Mouse (Mus musculus): Measurements from ENCODE around the gene Specc1.

The Specc1 gene

DNA sequence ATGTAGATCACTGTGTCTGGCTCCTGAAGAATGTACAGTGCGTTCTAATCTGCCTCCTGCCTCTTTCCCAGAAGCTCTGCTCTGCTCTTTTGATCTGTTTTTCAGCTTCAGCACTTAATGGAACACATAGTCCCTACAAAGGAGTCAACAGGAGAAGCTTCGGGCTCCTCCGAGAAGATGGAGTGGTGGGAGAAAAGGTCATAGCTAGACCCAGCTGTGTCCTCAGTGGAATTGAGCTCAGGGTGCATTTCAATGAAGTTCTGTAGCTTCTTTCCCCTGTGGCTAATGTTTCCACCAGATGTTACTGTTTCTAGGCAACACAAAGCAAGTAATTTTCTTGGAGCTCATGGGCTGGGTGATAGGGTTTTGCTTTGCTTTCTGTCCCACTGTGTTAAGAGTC lies 236.6 kb downstream of the Specc1 start:
- no peak for DNase-seq

DNA sequence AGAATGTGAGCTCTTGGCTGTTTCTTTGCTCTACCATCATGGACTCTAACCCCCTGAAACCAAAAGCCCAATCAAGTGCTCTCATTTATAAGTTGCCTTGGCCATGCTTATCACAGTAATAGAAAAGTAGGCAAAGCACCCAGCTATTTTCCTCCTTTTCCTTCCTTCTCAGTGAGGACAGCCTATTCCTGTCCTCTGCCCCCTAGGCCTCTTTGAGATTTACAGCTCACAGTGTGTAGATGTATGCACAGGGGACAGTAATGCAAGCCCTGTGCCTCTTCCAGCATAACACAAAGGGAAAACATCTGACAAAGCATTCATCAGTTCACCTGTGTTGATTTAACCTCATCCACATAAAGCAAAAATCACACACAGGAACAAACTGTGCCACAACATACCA lies 237.7 kb downstream of the Specc1 start:
- no peak for DNase-seq

DNA sequence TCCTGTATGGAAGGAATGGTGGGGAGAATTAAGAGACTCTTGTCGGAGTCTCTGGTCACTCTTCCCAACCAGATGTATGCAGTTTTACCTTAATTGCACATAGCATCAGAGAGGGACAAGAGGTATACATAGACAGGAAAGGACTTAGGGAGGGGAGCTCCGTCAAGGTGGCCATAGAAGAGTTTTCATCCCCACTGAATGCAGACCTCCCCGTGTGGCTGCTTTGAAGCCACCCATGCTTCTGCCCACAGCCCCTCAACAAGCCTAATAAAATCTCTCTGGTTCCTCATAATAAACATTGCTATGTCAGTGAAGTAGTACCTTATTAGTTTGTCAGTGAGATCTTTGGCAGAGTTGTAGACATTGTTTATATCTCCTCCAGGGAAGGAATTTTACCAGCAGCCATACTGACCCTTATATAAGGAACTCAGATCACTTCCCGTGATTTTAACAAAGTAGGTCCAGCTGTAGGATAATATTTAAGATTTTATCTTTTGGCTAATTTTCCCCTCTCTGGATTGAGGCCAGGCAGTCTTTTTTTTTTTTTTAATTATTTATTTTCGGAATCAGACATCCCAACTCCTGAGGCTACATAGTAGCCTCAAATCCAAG lies 244.4 kb downstream of the Specc1 start:
- DNase-seq: no peak

DNA sequence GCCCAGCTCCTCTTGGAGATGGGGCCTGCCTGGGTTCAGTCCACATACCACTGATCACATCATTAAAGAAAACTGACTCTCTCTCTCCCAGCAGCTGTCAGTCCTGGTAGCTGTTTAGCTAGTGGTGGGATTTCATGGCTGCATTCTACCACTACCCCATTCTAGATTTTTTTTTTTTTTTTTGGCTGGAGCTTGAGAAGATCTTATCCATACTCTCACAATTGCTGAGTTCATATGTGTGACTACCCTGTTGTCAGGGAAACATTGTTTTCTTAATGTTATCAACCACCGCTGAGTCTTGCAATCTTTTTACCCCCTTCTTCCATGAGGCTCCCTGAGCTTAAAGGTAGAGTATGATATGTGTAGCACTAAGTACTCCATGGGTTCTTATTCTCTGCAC lies 246.1 kb downstream of the Specc1 start:
- DNase-seq: no peak

DNA sequence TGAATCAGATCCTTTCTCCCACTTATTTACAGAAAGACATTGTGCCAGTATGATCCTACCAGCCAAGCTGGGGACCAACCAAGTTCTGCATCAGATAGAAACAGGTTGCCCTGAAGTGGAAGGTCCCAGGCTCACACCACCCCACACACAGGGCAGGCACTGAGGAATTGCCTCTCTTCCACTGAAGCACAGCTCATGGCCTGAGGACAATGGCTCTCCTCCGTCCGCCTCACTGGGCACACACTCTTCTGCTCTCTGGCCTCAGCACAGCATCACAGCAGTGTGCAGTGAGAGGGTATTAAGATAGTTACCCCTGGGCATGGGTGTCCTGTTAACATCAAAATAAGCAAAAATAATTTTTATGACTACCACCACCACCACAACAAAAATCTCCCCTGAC lies 252.5 kb downstream of the Specc1 start:
- DNase-seq: no peak

DNA sequence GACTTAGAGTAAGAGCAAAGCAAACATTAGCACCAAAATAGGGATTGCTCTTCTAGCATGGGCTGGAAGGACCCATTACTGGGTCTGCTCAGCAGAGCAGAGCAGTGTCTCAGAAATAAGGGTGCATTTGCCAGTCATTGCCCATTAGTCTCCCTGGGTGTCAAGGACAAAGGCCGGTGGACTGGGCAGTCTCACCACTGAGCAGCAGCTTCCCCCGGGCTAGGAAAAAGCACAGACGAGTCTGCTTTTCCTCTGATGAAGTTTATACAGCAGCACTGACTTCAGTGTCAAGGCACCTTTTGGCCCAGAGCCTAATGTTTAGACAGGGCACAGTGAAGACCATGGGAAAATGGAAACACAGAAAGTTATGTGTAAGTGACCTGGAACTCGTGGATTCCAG lies 253.3 kb downstream of the Specc1 start:
- DNase-seq: no peak

DNA sequence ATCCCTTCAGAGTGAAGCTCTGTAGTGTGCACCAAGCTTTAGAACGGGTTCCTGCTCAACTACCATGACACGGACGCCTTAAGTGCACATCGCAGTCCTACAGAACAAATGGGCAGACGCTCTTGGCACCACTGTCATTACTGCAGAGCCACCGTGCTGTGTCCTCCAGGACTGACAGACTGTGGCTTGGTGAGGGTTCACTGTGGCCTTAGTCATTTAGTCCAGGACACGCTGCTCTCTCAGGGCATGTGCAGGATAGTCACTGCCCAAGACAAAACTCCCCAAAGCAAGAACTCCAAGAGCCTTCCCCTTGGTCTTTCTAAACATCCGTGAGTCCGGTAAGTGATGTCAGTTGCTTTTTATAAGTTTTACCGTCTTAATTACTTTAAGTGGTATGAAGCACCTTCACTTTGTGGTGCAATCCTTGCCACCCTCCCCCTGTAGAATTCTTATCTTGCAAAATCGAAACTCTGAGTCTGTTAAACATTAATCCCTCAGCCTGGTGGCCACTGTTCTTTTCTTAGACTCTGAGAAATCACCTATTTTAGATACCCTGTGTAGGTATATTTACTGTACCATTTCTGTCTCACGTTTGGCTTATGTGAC lies 256.9 kb downstream of the Specc1 start:
- DNase-seq: no peak

DNA sequence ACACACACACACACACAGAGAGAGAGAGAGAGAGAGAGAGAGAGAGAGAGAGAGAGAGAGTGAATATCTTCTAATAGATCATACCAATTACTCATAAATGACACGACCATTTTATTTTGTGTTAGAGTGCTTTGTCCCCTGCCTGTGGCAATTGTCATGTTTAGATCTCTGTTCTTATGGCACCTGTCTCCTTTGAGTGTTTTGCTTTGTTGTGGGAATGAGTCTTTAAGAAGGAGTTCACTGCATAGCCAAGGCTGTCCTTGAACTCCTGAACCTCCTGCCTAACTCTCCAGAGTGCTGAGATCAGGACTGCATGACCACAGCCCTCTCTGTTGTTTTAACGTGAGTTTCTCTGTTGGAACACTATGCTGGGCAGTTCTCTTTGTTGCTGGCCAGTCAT lies 258.5 kb downstream of the Specc1 start:
- no peak for DNase-seq

DNA sequence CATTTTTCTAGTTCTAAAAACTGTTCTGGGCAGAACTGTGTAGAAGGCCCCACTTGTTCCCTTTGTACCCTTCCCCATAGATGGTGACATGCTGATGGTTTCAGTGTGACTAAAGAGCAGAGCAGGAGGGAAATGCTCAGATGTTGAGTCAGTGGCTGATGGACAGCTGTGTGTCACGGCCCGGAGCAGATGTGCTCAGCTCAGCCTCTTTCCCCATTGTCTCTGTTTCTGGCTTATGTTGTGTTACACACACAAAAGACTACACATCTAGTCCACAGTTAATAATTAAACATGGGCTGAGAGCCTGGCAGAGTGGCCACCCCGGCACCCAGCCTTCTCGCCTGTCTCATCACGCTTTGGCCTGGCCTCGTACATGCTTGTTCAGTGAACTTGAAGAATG lies 261.2 kb downstream of the Specc1 start:
- DNase-seq: no peak

DNA sequence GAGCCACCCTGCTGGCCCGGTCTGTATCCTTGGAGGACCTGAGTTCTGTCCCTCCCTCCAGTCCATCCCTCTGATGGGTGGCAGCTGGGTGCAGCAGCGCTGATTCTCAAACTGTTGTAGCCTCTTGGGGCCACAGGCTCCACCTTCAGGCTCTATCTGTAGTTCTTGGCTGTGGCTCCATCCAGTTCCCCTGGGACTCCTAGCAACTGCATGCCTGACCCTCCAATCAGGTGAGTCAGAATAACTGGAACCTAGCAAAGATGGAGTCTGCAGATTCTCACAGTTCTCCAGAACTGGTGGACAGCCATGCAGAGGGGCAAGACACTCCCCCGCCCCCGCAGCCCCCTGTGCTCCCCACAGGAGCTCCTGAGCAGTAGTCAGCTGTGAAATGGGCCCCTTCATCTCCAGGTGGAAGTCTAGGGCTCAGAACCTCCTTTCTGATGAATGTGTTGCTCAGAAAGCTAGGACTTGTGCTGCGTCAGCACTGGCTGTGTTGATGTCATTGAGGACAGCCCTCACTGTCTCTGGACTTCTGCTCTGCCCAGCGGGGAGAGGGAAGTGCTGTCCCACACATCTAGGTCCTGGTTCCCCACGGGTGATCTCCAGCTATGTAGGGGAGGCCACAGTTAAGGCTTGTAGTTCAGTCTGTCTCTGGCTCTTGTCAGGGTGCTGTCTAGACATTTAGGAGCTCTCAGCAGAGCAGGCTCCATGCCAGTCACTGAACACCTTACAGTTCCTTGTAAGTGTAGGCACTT lies 264.4 kb downstream of the Specc1 start:
- no peak for DNase-seq

DNA sequence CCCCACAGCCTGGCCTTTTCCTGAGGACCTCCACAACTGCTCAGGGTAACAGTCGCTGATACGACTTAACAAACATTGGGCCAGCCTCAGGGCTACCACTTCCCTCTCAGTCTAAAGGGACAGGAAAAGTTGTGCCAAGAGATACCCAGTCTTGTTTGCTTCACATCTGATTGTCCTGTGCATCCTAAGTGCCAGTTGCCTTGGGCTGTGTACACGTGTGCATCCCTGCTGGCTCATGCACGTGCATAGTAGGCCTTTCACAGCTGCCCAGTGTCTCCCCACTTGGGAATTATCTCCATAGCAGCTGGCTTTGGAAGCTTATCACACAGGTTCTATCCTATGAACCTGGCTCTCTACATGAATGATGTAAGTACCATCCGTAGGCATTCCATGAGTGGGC lies 266.9 kb downstream of the Specc1 start:
- no peak for DNase-seq

DNA sequence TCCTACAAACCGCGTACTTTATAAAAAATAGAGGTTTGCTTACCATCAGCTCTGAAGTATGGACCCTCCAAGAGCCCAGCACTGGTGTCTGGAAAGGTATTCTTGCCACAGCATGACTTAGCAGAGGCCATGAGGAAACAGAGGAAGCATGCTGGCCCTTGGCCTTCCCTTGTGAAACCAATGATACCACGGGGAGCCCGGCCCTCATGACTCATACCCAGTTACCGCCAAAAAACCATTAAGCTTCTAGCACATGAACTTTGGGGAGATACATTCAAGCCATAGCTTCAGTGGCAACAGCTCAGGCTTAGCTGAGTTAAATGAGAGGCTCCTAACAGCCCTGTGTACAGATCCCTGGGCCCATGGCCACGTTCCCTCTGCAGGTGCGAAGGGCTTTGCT lies 267.4 kb downstream of the Specc1 start:
- no peak for DNase-seq

DNA sequence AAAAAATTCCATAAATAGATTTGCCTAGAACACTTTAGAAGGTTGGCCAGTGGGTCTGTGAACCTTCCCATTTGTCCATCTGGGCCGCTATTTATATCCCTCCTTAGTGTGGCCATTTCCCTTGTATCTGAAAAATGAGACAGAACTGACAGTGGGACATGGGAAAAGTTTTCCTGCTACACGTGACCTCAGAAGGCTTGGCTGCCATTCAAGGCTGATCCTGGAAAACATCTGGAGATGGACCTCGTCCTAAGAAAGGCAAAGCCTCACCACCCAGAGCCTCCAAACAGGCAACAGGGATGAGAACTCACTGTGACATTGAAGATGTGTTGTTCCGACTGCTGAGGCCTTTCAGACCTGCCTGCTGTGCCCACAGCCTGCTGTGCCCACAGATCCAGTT lies 268.2 kb downstream of the Specc1 start:
- DNase-seq: no peak

DNA sequence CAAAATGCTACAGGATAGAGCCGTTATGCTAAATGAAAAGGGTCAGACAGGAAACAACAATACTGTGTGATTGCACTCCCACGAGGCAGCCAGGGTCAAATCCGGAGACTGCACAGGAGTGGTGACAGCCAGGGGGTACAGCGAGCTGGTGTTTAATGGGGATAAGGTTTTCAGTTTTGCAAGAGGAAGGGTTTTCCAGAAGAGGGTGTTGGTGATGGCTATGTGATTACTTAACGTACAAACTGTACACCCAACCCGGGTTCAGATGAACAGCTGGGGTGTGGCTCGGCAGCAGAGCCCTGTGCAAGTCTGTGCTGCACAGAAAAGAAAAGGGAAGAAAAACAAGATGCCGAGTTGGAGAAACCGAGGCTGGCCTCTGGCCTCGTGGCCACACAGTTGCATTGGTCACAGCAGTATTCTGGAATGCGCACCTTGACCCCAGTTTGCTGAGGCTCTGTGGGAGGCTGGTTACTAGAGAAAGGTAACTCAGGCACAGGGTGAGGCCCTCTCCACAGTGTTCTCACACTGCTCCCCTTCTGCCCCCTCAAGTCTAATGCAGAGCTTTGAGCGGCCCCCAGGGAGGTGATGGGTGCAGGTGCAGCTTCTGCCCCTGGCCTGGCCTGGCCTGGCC lies 284.2 kb downstream of the Specc1 start:
- DNase-seq: no peak

DNA sequence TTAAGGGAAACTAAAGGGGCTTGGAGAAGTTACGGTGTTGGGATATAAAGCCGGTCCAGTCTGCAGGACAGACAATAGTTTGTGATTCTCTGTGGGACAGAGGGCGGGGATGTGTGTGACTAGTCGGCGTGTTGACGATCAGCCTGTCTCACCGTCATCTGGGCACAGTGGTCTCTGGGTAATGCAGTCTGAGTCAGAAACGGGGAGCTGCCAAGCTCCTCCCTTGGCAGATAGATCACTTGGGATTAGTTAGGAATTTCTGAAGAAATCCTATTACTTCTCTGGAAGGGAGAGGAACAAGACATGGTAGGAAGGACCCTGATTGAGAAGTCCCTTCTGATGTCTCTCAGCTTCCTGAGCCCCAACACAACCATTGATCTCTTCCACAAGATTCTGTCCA lies 287.3 kb downstream of the Specc1 start:
- DNase-seq: no peak

DNA sequence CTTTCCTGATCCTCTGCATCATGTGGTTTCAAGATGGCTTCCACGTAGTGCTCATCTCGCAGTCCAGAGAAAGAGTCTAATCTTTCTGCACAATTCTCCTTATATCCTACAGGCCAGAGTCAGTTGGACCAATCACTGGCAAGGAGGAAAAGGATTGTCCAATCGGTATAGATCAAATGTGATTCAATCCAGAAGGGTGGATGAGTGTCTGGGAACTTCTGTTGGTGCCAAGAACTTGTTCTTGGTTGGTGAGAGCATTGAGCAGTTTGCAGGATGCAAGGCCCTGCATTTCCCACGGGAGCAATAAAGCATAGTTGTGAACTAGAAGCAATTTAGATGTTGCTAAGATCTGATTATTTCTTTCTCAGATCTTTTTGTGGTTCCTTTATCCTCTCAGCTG lies 287.9 kb downstream of the Specc1 start:
- no peak for DNase-seq

DNA sequence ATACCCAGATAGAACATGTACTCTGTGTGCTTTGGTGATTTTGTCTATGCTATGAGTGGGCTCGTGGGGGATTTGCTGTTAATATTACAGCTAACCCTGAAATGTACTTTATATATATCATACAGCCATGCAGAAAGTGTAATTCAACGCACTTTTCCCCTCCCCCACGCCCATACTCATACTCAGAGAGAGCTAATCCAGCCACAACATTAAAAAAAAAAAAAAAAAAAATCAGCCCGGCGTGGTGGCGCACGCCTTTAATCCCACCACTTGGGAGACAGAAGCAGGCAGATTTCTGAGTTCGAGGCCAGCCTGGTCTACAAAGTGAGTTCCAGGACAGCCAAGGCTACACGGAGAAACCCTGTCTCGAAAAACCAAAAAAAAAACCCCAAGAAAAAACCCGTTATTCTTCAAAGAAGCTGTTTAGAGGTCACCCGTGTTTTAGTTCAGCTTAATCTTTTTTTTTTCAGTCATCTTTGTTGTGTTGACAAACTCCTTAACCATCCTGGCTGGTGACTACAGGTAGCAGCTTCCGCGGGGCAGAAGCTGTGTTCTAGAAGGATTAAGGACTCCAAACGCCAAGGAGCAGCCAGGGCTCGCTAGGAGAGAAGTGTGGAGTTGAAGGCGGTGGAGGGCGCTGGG lies 291.3 kb downstream of the Specc1 start:
- DNase-seq: no peak

DNA sequence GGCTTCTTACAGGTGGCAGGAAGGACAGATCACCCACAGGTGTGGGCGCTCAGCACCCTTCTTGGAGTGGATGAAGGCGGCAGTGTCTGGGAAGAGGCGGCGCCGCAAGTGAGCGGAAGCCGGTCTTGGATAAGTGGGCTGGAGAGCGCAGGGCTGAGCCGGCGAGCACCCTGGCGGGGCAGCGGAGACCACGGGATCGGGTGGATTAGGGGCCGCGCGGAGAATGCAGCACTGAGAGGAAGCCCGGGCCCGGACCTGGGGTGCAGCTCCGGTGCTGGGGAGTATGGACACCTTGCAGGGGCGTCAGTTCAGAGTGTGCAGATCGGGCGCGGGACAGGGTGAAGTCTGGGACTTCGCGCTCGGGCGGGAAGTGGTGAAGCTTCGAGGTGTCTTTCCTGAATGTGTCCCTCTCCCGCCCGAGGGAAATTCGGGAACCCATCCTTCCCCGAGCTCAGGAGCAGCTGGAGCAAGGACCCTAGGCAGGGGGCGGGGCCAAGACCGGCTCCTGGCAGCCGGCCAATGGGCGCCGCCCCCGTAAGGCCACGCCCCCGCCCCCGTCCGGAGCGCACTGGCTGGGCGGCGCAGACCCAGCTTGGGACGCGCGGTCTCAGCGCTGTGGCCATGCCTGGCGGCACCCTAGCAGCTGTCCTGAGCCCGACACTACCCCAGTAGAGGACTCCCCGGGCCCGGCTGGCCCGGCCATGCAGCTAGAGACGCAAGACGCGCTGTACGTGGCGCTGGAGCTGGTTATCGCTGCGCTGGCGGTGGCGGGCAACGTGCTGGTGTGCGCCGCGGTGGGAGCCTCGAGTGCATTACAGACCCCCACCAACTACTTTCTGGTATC lies 292.1 kb downstream of the Specc1 start, which contains the start of gene Adora2b:
Adora2b (plus strand) TSS at position 584 of the 844 bp plus-strand sequence.
- DNase-seq: peak; percentile 47 to 53

DNA sequence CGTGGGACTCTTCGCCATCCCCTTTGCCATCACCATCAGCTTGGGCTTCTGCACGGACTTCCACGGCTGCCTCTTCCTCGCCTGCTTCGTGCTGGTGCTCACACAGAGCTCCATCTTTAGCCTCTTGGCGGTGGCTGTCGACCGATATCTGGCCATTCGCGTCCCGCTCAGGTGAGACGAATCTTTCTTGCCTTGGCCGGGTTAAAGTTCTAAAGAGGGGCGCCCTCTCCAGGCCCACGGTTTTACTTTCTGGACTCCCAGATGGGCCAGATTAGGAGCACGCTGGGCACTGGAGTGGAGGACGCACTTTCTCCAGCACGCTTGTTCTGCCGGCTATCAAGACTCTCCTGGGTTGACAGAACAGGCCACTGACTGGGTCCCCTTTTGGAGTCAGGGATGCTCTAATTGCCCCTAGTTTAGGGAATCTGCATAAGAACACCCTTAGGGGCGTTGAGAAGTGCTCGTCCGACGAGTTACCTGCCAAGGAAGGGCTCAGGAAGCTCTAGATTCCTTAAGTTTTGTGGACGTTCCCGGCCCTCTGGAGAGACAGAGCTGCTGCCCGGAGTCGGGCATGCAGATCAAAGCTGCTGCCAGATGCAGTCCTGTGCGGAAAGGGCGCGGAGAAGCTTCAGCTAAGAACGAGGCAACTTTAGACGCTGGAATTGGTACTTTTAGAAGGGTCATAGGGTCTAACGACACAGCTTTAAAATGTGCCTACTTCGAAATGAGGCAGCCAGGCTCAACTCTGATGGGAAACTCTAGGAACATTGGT lies 292.9 kb downstream of the Specc1 start:
- DNase-seq: peak; percentile 5 to 12

DNA sequence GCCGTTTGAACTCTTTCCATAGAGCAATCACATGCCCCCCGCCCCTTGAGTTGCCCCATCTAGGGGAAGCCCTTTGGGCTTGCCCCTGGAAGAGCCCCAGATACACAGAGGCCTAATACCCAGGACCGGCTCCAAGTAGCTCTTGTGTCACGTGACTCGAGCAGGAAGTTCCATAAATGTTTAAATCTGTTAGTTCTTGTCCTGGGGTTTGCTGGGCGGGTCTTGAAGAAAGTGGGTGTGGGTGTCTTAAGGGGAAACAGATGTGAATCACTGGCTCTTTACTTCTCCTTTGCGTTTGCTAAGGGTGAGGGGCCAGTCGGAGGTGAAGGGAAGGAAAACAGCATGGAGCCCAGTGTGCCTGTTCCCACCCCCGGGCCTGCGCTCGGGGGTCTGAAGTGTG lies 294.5 kb downstream of the Specc1 start:
- peak in 1 of 2 experiments; percentile 9 for DNase-seq

DNA sequence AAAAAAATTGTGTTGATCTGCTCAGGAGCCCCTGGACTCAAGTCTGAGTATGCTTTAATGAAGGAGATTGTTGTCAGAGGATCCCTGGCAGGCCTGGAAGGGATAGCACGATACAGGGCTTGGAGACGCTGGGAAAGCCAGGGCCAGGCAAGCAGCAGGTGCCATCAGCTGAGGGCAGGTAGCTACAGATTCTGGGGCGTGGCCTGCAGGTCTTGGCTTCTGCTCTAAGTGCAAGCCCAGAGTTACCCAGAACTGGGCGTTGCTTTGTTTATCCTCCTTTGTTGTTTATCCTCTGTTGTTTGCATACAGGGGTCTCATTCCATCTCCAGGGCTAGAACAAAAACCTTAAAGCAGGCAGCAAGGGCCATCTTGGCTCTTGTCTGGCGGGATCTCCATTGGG lies 296.8 kb downstream of the Specc1 start:
- no peak for DNase-seq

DNA sequence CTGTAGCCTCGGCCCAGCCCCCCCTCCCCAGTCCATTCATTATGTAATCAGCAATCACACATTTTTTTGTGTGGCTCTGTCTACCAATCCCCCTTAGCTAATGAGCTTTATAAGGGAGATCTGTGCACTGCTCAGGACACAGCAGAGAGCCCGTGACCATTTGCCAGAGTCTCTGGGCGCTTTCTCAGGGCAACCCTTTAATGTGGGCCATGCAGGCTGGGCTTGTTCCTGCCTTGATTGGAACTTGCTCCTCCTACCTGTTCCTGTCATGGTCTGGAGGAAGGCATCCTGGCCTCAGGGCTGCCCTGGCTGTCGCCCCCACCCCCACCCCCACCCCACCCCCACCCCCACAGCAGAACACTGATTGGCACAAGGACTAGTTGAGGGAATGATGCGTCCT lies 302.7 kb downstream of the Specc1 start:
- DNase-seq: no peak
